Comparison of ENCODE assay signal across 8 mouse cellular contexts in genomic region chrX:99819936-99820789, GRCm38 (mm10). TPM values are rescaled to one million over a fixed set of nuclear protein-coding genes. Genes with fewer than 3 reads are reported as not detected.
A peak's percentile ranks its signal among the peaks of the same experiment; 100 is the strongest.
DNase-seq lines count a peak whose midpoint lies in the region; ATAC-seq lines count a peak whose summit lies in the region.

No protein-coding gene starts in this region.

- no peaks in the 10 kb centered on the region for H3K9me3 ChIP-seq in forebrain, embryonic 11.5 days (ENCODE audit: control insufficient read depth, low read length)
- H3K9me3 ChIP-seq in limb, embryonic 13.5 days = no peaks in the 10 kb centered on the region; the same call in 1 of the 2 replicates
- H3K9me3 ChIP-seq in neural tube, embryonic 14.5 days (ENCODE audit: control insufficient read depth, low read length) = no peaks in the 10 kb centered on the region

- H3K27ac ChIP-seq in forebrain, embryonic 11.5 days (ENCODE audit: low read depth, low read length) = peak overlapping the region; percentile 57
- no peak overlapping the region for H3K27ac ChIP-seq in limb, embryonic 13.5 days
- 0 out of 2 replicates have a peak overlapping the region, but pooled peaks have one; percentile 66 for H3K27ac ChIP-seq in neural tube, embryonic 14.5 days (ENCODE audit: low read depth, low read length)

- peaks cover 4% of the 10 kb centered on the region; the same call in 1 of the 2 replicates for H3K27me3 ChIP-seq in forebrain, embryonic 11.5 days (ENCODE audit: control insufficient read depth, insufficient read depth, low read length)
- H3K27me3 ChIP-seq in limb, embryonic 13.5 days = peaks cover 87% of the 10 kb centered on the region
- no peaks in the 10 kb centered on the region for H3K27me3 ChIP-seq in neural tube, embryonic 14.5 days (ENCODE audit: control insufficient read depth, insufficient read depth, low read length)

- H3K4me3 ChIP-seq in forebrain, embryonic 11.5 days (ENCODE audit: low read depth, low read length) = peak overlapping the region; percentile 55
- H3K4me3 ChIP-seq in limb, embryonic 13.5 days = peak overlapping the region; percentile 55
- peak overlapping the region; percentile 56 for H3K4me3 ChIP-seq in neural tube, embryonic 14.5 days (ENCODE audit: low read depth, low read length)

- ATAC-seq in forebrain, embryonic 11.5 days (replicated peaks; ENCODE audit: low FRiP score) = peak; percentile 87
- peak; percentile 83 for ATAC-seq in limb, embryonic 13.5 days (ENCODE audit: low FRiP score, low read depth)
- peak; percentile 88 for ATAC-seq in neural tube, embryonic 14.5 days (ENCODE audit: low read depth)

- 17% methylated on average over 66 of the region's 105 CpGs for WGBS in forebrain, embryonic 11.5 days
- 15% methylated on average over 8 of the region's 105 CpGs for WGBS in limb, embryonic 13.5 days
- 18% methylated on average over 46 of the region's 105 CpGs for WGBS in neural tube, embryonic 14.5 days

- H3K36me3 ChIP-seq in forebrain, embryonic 11.5 days (ENCODE audit: control insufficient read depth, insufficient read depth, low read length) = no peaks in the 10 kb centered on the region
- no peaks in the 10 kb centered on the region for H3K36me3 ChIP-seq in limb, embryonic 13.5 days
- H3K36me3 ChIP-seq in neural tube, embryonic 14.5 days (ENCODE audit: control insufficient read depth, insufficient read depth, low read length) = no peaks in the 10 kb centered on the region

- peak overlapping the region; percentile 48 for H3K4me2 ChIP-seq in forebrain, embryonic 11.5 days (ENCODE audit: low read depth, low read length, severe bottlenecking)
- H3K4me2 ChIP-seq in limb, embryonic 13.5 days (replicated peaks) = peak overlapping the region; percentile 75
- H3K4me2 ChIP-seq in neural tube, embryonic 14.5 days (ENCODE audit: low read depth, low read length) = peak overlapping the region; percentile 56

- H3K9ac ChIP-seq in forebrain, embryonic 11.5 days (ENCODE audit: low read length) = peak overlapping the region; percentile 60
- H3K9ac ChIP-seq in limb, embryonic 13.5 days = 0 out of 2 replicates have a peak overlapping the region, but pooled peaks have one; percentile 31
- H3K9ac ChIP-seq in neural tube, embryonic 14.5 days (replicated peaks; ENCODE audit: low read depth, low read length) = peak overlapping the region; percentile 55

- DNase-seq in adrenal gland, adult (ENCODE audit: inconsistent age in 2 of 2, low spot score in 1 of 2) = peak; percentile 15 to 67
- DNase-seq in adrenal gland, postnatal 4 days (ENCODE audit: low spot score in 2 of 2) = no peak
- DNase-seq in adrenal gland, postnatal 25 days = peak; percentile 11
- DNase-seq in forebrain, embryonic 11.5 days (ENCODE audit: low spot score) = peak; percentile 85
- peak; percentile 8 to 21 for DNase-seq in kidney, adult 8-10 months
- no peak for DNase-seq in thymus, postnatal 10 days (ENCODE audit: low spot score in 2 of 2)

- H3K4me1 ChIP-seq in forebrain, embryonic 11.5 days (replicated peaks; ENCODE audit: control insufficient read depth, insufficient read depth, low read length) = no peaks in the 10 kb centered on the region
- no peaks in the 10 kb centered on the region for H3K4me1 ChIP-seq in limb, embryonic 13.5 days
- no peaks in the 10 kb centered on the region for H3K4me1 ChIP-seq in neural tube, embryonic 14.5 days (ENCODE audit: control insufficient read depth, insufficient read depth, low read length)

RNA-seq across cellular contexts. Expression of gene Tmem28, which starts 0.7 kb away (rescaled TPM):
- 1 to 10 TPM; 2.7 to 3.5 TPM for total RNA-seq in adrenal gland, postnatal 4 days (2021)
- 2.9 and 3.8 TPM in 2 replicates for total RNA-seq in adrenal gland, postnatal 25 days (2021)
- 1.2 and 1.3 TPM in 2 replicates for polyA plus RNA-seq in forebrain, embryonic 11.5 days (2014; fragmentation: Nextera tagmentation; extraction: Ambion mirVana)
- polyA plus RNA-seq in limb, embryonic 13.5 days (2015; fragmentation: Nextera tagmentation; extraction: Ambion mirVana) = 0.23 and 0.32 TPM in 2 replicates
- polyA plus RNA-seq in neural tube, embryonic 14.5 days (2014; fragmentation: Nextera tagmentation; extraction: Ambion mirVana) = 2.0 and 2.3 TPM in 2 replicates

Comparison
In these comparisons a context has a peak if more than half of its experiments do, and no peak if none do; other contexts are left out.
1. DNase-seq: peak in adrenal gland, adult (2 of 2), adrenal gland, postnatal 25 days (single experiment), forebrain, embryonic 11.5 days (single experiment) and kidney, adult 8-10 months (2 of 2); none in adrenal gland, postnatal 4 days (0 of 2) and thymus, postnatal 10 days (0 of 2).
2. Peak in every context shown above with its lines, with median percentiles within 50 percentile points of each other: ATAC-seq, H3K4me2 ChIP-seq, H3K4me3 ChIP-seq and H3K9ac ChIP-seq.